Mouse (Mus musculus): ENCODE data around the gene Polr3a.
"Not testable (repeated sequence)": the region's sequence is repeated elsewhere in the genome, so short reads cannot be mapped to it uniquely, and the experiment has no call there.

The Polr3a gene

DNA sequence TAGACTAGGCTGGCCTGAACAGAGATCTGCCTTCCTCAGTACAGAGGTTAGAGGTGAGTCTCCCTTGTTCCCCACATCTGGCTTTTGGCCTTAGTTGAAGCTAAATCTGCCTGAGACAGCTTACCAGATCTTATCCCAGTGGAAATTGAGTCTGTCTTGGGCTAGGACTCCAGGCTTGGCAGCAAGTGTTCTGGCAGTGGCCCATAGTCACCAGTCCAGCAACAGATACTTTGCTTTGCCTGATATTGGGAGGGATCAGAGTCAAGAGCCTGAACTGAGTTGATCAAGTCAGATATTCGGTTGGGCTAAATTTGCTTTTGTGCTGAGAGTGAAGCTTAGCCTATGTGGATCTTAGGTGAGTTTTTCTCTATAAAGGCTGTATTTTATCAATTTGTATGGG lies 9.6 kb upstream of the Polr3a start:
- in situ Hi-C loops (cut with MboI, MseI): loop anchor here in 1 of 2 experiments (10.0 kb wide), 1 partner anchor 1008 kb away; no protein-coding TSS in a partner anchor

DNA sequence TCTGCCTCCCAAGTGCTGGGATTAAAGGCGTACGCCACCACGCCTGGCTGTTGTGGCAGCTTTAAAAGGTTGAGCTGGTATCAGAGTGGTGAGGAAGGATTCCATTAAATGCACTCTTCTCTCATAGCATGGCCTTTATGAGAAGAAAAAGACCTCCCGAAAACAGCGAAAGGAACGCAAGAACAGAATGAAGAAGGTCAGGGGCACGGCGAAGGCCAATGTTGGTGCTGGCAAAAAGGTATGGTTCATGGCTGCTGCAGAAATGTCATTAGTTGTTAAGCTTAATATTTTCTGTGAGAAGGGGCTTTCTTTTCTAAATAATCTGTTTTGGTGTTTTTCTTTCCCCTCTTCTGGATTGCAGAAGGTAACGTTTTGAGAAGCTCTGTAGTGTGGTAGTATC lies 6.4 kb upstream of the Polr3a start:
- in situ Hi-C loops (cut with MboI, MseI): loop anchor here in 1 of 2 experiments (10.0 kb wide), 1 partner anchor 1012 kb away; no protein-coding TSS in a partner anchor

DNA sequence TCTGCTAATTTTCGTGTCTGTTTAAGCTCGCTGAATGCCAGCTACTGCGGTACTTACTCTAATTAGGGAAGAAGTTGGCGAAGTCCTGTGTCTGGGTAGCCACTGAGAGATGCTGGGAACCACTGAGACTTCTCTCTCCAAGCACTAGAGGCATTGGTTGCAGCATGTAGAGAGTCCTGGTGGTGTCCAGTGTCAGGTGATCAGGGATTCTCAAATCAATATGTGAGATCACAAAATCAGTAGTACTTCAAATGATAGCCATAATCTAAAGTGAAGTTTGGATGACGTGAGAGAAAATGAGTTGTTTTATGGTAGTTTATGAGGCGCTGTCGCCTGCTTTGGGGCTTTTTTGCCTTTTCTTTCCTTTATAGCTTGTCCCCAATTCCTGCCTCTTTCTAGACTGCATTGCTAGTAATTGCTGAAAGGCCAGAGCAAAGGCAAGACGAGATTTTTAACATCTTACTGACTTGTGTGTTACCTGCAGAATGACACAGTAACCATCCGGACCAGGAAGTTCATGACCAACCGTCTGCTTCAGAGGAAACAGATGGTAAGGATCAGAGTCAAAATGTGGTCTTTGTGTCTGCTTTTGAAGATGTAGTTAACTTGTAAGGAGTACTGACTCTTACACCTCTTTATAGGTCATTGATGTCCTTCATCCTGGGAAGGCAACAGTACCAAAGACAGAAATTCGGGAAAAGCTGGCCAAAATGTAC lies 4.6 kb upstream of the Polr3a start:
- in situ Hi-C loops (cut with MboI, MseI): loop anchor here in 1 of 2 experiments (10.0 kb wide), 1 partner anchor 1013 kb away; no protein-coding TSS in a partner anchor

DNA sequence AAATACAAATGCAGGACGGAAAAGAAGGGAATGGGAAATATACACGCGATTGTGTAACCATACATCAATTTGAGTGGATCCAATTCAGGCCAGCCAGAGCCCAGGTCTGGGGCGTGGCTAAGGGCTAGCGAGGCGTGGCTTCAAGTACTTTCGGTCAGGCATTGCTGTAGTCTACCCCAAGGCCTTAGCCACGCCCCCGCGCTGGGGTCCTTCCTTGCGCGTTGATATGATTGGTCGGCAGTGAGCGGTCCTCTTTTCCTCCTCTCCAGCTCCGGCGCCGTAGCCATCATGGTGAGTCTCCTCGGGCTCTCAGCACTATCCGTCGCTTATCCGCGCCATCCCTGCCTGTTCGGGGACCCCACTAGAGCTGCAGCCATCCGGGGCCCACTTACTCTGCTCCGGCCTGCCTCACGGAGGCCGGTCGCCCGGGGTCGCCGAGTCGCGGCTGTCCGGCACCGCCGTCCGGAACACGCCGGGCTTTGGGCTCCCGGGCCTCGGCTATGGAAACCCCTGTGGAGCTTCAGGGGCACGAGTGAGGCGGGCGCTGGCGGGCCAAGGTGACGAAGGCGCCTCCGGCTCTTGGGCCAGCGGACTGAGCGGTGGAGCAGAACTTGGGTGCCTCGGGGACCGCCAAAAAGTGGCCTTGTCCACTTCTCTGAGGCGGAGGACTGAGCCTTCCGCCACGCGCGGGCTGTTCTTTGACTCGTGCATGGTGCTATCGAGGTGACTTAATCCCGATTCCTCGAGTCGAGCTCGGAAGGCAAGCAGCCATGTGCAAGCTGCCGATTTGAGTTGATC lies 3.8 kb upstream of the Polr3a start:
- in situ Hi-C loops (cut with MboI, MseI): loop anchor here in 1 of 2 experiments (10.0 kb wide), 1 partner anchor 1014 kb away; no protein-coding TSS in a partner anchor

DNA sequence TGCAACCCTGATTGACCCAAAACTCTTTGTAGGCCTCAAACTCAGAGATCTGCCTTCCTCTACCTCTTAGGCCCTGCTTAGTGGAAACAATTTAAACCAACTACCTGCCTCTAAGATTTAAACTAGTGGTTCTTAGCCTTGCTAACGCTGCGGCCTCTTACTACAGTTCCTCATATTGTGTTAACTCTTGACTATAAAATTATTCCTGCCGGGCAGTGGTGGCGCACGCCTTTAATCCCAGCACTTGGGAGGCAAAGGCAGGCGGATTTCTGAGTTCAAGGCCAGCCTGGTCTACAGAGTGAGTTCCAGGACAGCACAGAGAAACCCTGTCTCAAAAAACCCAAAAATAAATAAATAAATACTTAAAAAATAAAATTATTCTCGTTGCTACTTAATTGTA lies 2.9 kb upstream of the Polr3a start:
- in situ Hi-C loops (cut with MboI, MseI): loop anchor here in 1 of 2 experiments (10.0 kb wide), 1 partner anchor 1015 kb away; no protein-coding TSS in a partner anchor

DNA sequence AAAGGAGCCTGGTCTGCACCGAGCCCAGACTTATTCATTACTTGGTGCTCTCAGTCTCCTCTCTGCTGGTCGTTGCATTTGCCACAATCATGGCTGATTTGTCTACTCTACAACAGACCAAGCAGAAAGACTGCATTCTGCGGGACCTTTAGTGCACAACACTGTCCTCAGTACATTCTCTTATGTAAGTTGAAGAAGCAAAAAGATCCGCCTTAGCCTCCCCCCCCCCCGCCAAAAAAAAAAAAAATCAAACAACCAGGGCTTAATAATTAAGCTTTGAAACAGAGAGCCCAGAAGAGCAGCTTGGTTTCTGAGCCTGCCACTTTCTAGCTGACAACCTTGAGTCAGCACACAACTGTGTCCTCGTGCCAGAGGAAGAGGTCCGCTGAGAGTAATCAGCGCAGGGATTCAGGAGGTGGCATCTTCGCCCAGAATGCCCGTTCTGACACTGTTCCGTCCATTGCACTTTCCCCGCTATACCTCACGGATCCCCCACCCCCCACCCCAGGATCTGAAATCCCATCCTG lies 554 bp downstream of the Polr3a start:
- in situ Hi-C loops (cut with MboI, MseI): no loop called here

DNA sequence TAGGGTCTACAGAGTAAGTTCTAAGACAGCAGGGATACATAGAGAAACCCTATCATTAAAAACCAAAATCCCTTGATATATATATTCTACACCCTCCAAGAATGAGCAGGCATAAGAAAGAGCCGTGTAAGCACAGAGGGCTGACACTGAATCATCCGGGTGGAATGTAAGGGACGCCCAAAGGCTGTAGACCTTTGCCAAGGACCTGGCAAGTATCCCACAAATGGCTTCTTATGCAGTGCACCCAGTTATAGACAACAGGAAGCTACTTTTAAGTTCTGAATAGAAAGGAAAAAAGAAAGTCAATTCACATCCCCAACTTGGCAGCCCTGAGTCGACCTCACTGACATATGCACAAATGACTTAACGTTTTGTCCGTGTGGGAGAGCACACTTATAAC lies 18.1 kb downstream of the Polr3a start:
- in situ Hi-C loops (cut with MboI, MseI): no loop called here

DNA sequence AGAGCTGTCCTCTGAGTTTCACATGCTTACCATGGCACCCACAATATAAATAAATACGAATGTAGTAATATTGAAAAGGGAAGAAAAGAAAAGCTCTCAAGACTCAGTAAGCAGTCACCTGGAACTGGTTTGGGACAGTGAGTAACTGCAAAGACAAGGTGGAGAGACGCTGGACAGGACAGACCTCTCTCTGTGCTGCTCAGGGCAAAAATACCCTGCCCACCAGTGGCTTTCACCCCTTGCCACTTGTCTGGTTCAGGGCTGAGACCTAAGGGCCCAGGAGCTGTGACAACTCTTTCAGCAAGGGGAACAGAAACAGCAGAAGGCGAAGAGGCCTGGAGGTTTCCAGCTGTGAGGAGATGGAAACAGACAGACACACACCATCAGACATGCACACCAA lies 28.7 kb downstream of the Polr3a start:
- in situ Hi-C loops (cut with MboI, MseI): no loop called here

DNA sequence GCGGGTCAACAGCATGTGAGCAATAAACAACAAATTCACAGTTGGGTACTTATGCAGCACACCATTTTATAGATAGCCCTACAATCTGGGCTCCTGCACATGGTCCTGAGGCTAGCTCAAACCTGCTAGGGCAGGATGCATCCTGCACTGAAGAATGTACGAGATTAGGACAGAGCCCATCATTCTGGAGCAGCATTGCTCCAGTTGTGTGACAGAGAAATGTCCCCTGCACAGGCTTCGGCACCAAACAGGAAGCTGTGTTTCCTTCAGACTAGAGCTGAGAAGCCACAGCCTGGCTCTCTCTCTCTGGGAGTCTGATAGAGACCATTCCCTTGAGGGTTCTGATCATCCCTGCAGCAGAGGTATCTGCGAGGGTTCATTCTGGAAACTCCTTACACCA lies 43.3 kb downstream of the Polr3a start:
- in situ Hi-C loops (cut with MboI, MseI): not testable (repeated sequence)

All from T-helper 17 cell (primary cell).